Mouse (Mus musculus) kidney, embryonic 16.5 days (tissue): ENCODE results near the gene Slfn4. TPM values are rescaled to one million over a fixed set of nuclear protein-coding genes. Genes with fewer than 3 reads are reported as not detected.
"Not testable (repeated sequence)": the region's sequence is repeated elsewhere in the genome, so short reads cannot be mapped to it uniquely, and the experiment has no call there.

Experiments
- ATAC-seq: fragments of 200-750 bp; cut with Nextera tagmentation; 2 replicates; pipeline ENCODE4 v1.8.0; 2017; ENCODE audit warnings: moderate TSS enrichment; ENCODE audit not compliant: low FRiP score, low TSS enrichment
- H3K27ac ChIP-seq: fragments of 300-500 bp; sonication (generic); 2 replicates; pipeline ENCODE4 v1.5.1; 2014; ENCODE audit warnings: low read length
- H3K27me3 ChIP-seq: fragments of 300-500 bp; sonication (generic); 2 replicates; pipeline ENCODE4 v1.6.1; 2014; ENCODE audit warnings: low read length, control low read depth, mixed read lengths; ENCODE audit not compliant: insufficient read depth
- H3K36me3 ChIP-seq: fragments of 300-500 bp; sonication (generic); 2 replicates; pipeline ENCODE4 v1.6.1; 2014; ENCODE audit warnings: low read length, control low read depth, mixed read lengths; ENCODE audit not compliant: insufficient read depth
- H3K4me1 ChIP-seq: fragments of 300-500 bp; sonication (generic); 2 replicates; pipeline ENCODE4 v1.6.1; 2014; ENCODE audit warnings: low read length, control low read depth, mixed read lengths; ENCODE audit not compliant: insufficient read depth
- H3K4me2 ChIP-seq: fragments of 300-500 bp; sonication (generic); replicated peaks from 2 replicates; pipeline ENCODE4 v1.6.1; 2014; ENCODE audit warnings: low read depth, low read length
- H3K4me3 ChIP-seq: fragments of 300-500 bp; sonication (generic); 2 replicates; pipeline ENCODE4 v1.5.1; 2014; ENCODE audit warnings: mild to moderate bottlenecking, low read length
- H3K9ac ChIP-seq: fragments of 300-500 bp; sonication (generic); replicated peaks from 2 replicates; pipeline ENCODE4 v1.6.1; 2014; ENCODE audit warnings: low read length
- H3K9me3 ChIP-seq: fragments of 300-500 bp; sonication (generic); 2 replicates; pipeline ENCODE4 v1.6.1; 2016; ENCODE audit warnings: low read length, control low read depth
- WGBS: fragments of 180-500 bp; shearing (Covaris S2); extraction: QIAGEN DNeasy Blood & Tissue Kit; methylation state at CpG from one replicate; pipeline ENCODE4 v1.1.7; 2014; 5-methylcytosine and 5-hydroxymethylcytosine counted together
- polyA plus RNA-seq: library from polyadenylated mRNA; unstranded; fragments of >200 nt; fragmentation: Nextera tagmentation; extraction: Ambion mirVana; gene quantifications from 2 replicates; pipeline ENCODE4 v1.2.1, GENCODE M21; 2015

The Slfn4 gene
- polyA plus RNA-seq = 0.11 and 0.17 TPM in 2 replicates

- Histone ChIP-seq H3K36me3 (no peaks in the 10 kb centered on the region), H3K27me3 (no peaks in the 10 kb centered on the region), H3K9ac (no peak within 1 kb of the TSS), H3K4me2 (no peak within 1 kb of the TSS), H3K4me3 (no peak within 1 kb of the TSS), H3K9me3 (no peaks in the 10 kb centered on the region), H3K4me1 (no peaks in the 10 kb centered on the region), H3K27ac (no peak within 1 kb of the TSS)
- 87% methylated on average over 12 of the region's 12 CpGs for WGBS
- ATAC-seq = no peak
Observed at GRCm38 (mm10) chr11:83174948-83175539, at the start of gene Slfn4. Gene Slfn4 (plus strand): TSS chr11:83175186.

GRCm38 (mm10) chr11:83125633-83126032, 49.4 kb upstream of the Slfn4 start:
- WGBS = no CpG with 5 or more reads among the region's 1 CpGs
- not testable (repeated sequence) for H3K4me3 ChIP-seq, H3K4me2 ChIP-seq, H3K4me1 ChIP-seq, H3K9me3 ChIP-seq, ATAC-seq, H3K36me3 ChIP-seq, H3K9ac ChIP-seq, H3K27ac ChIP-seq, H3K27me3 ChIP-seq

GRCm38 (mm10) chr11:83137253-83137652, 37.7 kb upstream of the Slfn4 start:
- WGBS = 86% methylated on average over 1 of the region's 2 CpGs
- ATAC-seq = not testable (repeated sequence)

GRCm38 (mm10) chr11:83148939-83149338, 26.0 kb upstream of the Slfn4 start:
- not testable (repeated sequence) for ATAC-seq, H3K27ac ChIP-seq, H3K9me3 ChIP-seq, H3K36me3 ChIP-seq, H3K4me2 ChIP-seq, H3K4me1 ChIP-seq, H3K27me3 ChIP-seq, H3K4me3 ChIP-seq, H3K9ac ChIP-seq
- no CpG with 5 or more reads among the region's 1 CpGs for WGBS

More at GRCm38 (mm10) chr11:83137253-83137652, 37.7 kb upstream of the Slfn4 start:
- H3K4me1 ChIP-seq, H3K27ac ChIP-seq, H3K27me3 ChIP-seq, H3K4me2 ChIP-seq, H3K9me3 ChIP-seq, H3K9ac ChIP-seq, H3K4me3 ChIP-seq, H3K36me3 ChIP-seq: not testable (repeated sequence)

GRCm38 (mm10) chr11:83191134-83191893, 16.3 kb downstream of the Slfn4 start, which contains the start of gene Slfn3:
Gene Slfn3 (plus strand): TSS chr11:83191330.
- Histone ChIP-seq H3K27ac (no peak within 1 kb of the TSS), H3K27me3 (no peaks in the 10 kb centered on the region), H3K4me2 (peak within 1 kb of the TSS; percentile 31), H3K9me3 (no peaks in the 10 kb centered on the region), H3K4me3 (peak within 1 kb of the TSS; percentile 25), H3K36me3 (no peaks in the 10 kb centered on the region), H3K9ac (no peak within 1 kb of the TSS), H3K4me1 (no peaks in the 10 kb centered on the region)
- 73% methylated on average over 12 of the region's 12 CpGs for WGBS
- ATAC-seq = no peak

- H3K9me3 ChIP-seq = no peaks in the 10 kb centered on the region
- ATAC-seq = no peak
- no peaks in the 10 kb centered on the region for H3K4me1 ChIP-seq
- no peaks in the 10 kb centered on the region for H3K36me3 ChIP-seq
- peak overlapping the region; percentile 9; the same call in 1 of the 2 replicates for H3K4me3 ChIP-seq
- no peak overlapping the region for H3K27ac ChIP-seq
- no peaks in the 10 kb centered on the region for H3K27me3 ChIP-seq
- H3K9ac ChIP-seq = no peak overlapping the region
- peak overlapping the region; percentile 31 for H3K4me2 ChIP-seq
- WGBS = 55% methylated on average over 3 of the region's 3 CpGs
Observed at GRCm38 (mm10) chr11:83192001-83192400, 17.0 kb downstream of the Slfn4 start.

- no peak overlapping the region for H3K4me2 ChIP-seq
- H3K27ac ChIP-seq = no peak overlapping the region
- H3K27me3 ChIP-seq = no peaks in the 10 kb centered on the region
Observed at GRCm38 (mm10) chr11:83205002-83205401, 30.0 kb downstream of the Slfn4 start.

GRCm38 (mm10) chr11:83216119-83216518, 41.1 kb downstream of the Slfn4 start:
- H3K27ac ChIP-seq = no peak overlapping the region
- ATAC-seq = no peak
- no peaks in the 10 kb centered on the region for H3K9me3 ChIP-seq
- H3K4me1 ChIP-seq = no peaks in the 10 kb centered on the region
- no peak overlapping the region for H3K9ac ChIP-seq
- H3K27me3 ChIP-seq = no peaks in the 10 kb centered on the region
- H3K4me3 ChIP-seq = no peak overlapping the region
- no peak overlapping the region for H3K4me2 ChIP-seq
- WGBS = 84% methylated on average over 1 of the region's 1 CpGs
- H3K36me3 ChIP-seq = no peaks in the 10 kb centered on the region

More at GRCm38 (mm10) chr11:83205002-83205401, 30.0 kb downstream of the Slfn4 start:
- H3K9ac ChIP-seq = no peak overlapping the region
- ATAC-seq = no peak
- H3K4me3 ChIP-seq = no peak overlapping the region
- H3K9me3 ChIP-seq = no peaks in the 10 kb centered on the region
- H3K4me1 ChIP-seq = no peaks in the 10 kb centered on the region
- no peaks in the 10 kb centered on the region for H3K36me3 ChIP-seq

GRCm38 (mm10) chr11:83221328-83221877, 46.4 kb downstream of the Slfn4 start:
- H3K9me3 ChIP-seq = no peaks in the 10 kb centered on the region
- no peaks in the 10 kb centered on the region for H3K36me3 ChIP-seq
- no peak overlapping the region for H3K27ac ChIP-seq
- no peaks in the 10 kb centered on the region for H3K27me3 ChIP-seq
- no peak for ATAC-seq
- no peak overlapping the region for H3K4me2 ChIP-seq
- H3K4me3 ChIP-seq = no peak overlapping the region
- H3K4me1 ChIP-seq = no peaks in the 10 kb centered on the region
- WGBS = 78% methylated on average over 1 of the region's 1 CpGs
- no peak overlapping the region for H3K9ac ChIP-seq

GRCm38 (mm10) chr11:83223367-83223766, 48.4 kb downstream of the Slfn4 start:
- WGBS = 62% methylated on average over 7 of the region's 7 CpGs
- no peaks in the 10 kb centered on the region for H3K36me3 ChIP-seq
- peak overlapping the region; percentile 27 for H3K4me2 ChIP-seq
- H3K9ac ChIP-seq = no peak overlapping the region
- H3K4me1 ChIP-seq = no peaks in the 10 kb centered on the region
- H3K27me3 ChIP-seq = no peaks in the 10 kb centered on the region
- no peaks in the 10 kb centered on the region for H3K9me3 ChIP-seq
- 0 out of 2 replicates have a peak overlapping the region, but pooled peaks have one; percentile 18 for H3K27ac ChIP-seq
- H3K4me3 ChIP-seq = peak overlapping the region; percentile 26
- no peak for ATAC-seq
